9 mouse cellular contexts compared by ENCODE assay signal in the genomic region with DNA sequence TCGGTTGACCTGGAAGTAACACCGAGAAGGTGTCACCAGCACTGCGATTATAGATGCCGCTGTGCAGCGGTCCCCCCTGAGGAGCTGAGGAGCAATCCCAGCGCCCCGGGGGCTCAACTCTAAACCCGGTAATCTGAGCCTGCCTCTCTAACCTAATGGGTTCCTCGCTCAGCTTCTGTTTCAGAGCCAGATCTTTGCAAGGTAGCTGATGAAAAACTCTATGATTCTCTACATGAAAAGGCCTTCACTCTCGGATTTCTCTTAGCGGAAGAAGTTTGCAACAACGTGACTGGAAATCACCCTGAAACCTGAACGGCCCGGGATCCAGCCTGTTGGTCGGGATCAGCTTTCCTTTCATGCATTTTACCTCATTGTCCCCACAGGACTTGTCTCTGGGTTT. TPM values are rescaled to one million over a fixed set of nuclear protein-coding genes. Genes with fewer than 3 reads are reported as not detected.
DNase-seq lines count a peak whose midpoint lies in the region; ATAC-seq lines count a peak whose summit lies in the region.
"Had no signal": no experiment of that assay in that cellular context is flagged by ENCODE, and none has a peak within 500 bp of the region (broad histone marks: within the 10 kb centered on the region; RNA-seq: fewer than 3 reads in every experiment).

No protein-coding gene starts in this region.

- H3K9me3 ChIP-seq in neural tube, embryonic 11.5 days (ENCODE audit: control insufficient read depth, low read length), result no peaks in the 10 kb centered on the region

- peak overlapping the region; percentile 82 for H3K4me2 ChIP-seq in neural tube, embryonic 11.5 days (ENCODE audit: low read depth)

- H3K4me3 ChIP-seq in neural tube, embryonic 11.5 days (ENCODE audit: low read depth, low read length), result peak overlapping the region; percentile 79

- H3K4me1 ChIP-seq in neural tube, embryonic 11.5 days (ENCODE audit: control insufficient read depth, insufficient read depth, low read length), result peaks cover 7% of the 10 kb centered on the region; the same call in 1 of the 2 replicates

- no peak for ATAC-seq in neural tube, embryonic 11.5 days (ENCODE audit: insufficient read depth, low FRiP score, low TSS enrichment)

- DNase-seq in kidney, postnatal 10 days, result peak; percentile 17
- no peak for DNase-seq in kidney, adult 18-20 months
- peak; percentile 73 for DNase-seq in embryo, embryonic 11 days
- DNase-seq in induced T-regulatory cell, adult 2 months (ENCODE audit: low read depth), result peak; percentile 25
- peak; percentile 66 for DNase-seq in neural tube, embryonic 11.5 days (ENCODE audit: low spot score)
- DNase-seq in ovary, postnatal 10 days (ENCODE audit: low spot score), result no peak
- no peak for DNase-seq in layer of hippocampus, postnatal 14 days (ENCODE audit: low spot score in 2 of 2)
- DNase-seq in gastrocnemius, postnatal 4 days (ENCODE audit: low spot score in 2 of 2), result no peak
- DNase-seq: gastrocnemius, postnatal 25 days had no signal

- H3K9ac ChIP-seq in neural tube, embryonic 11.5 days (ENCODE audit: low read length), result peak overlapping the region; percentile 93

- no peaks in the 10 kb centered on the region for H3K27me3 ChIP-seq in neural tube, embryonic 11.5 days (ENCODE audit: control insufficient read depth, insufficient read depth, low read length)

- H3K36me3 ChIP-seq in neural tube, embryonic 11.5 days (ENCODE audit: control insufficient read depth, insufficient read depth, low read length), result no peaks in the 10 kb centered on the region

- WGBS in neural tube, embryonic 11.5 days, result 1% methylated on average over 15 of the region's 15 CpGs

- H3K27ac ChIP-seq in neural tube, embryonic 11.5 days (ENCODE audit: low read depth, low read length), result peak overlapping the region; percentile 100

RNA-seq across cellular contexts. Expression of a gene that starts 2.0 kb away (rescaled TPM):
- polyA plus RNA-seq in neural tube, embryonic 11.5 days (2014; fragmentation: Nextera tagmentation; extraction: Ambion mirVana), result 322 and 344 TPM in 2 replicates
- total RNA-seq in layer of hippocampus, postnatal 14 days (2021), result 100 to 1,000 TPM; 703 to 790 TPM
- total RNA-seq in gastrocnemius, postnatal 4 days (2021), result 10 to 100 TPM; 74.8 to 91.5 TPM

RNA-seq across cellular contexts. Expression of a gene that starts 30.5 kb away (rescaled TPM):
- polyA plus RNA-seq in neural tube, embryonic 11.5 days (2014; fragmentation: Nextera tagmentation; extraction: Ambion mirVana), result 92.4 and 92.6 TPM in 2 replicates
- 10 to 100 TPM; 26.1 to 33.6 TPM for total RNA-seq in layer of hippocampus, postnatal 14 days (2021)
- total RNA-seq in gastrocnemius, postnatal 4 days (2021), result 10 to 100 TPM; 38.1 to 41.7 TPM

RNA-seq across cellular contexts. Expression of a gene that starts 54.5 kb away (rescaled TPM):
- polyA plus RNA-seq in neural tube, embryonic 11.5 days (2014; fragmentation: Nextera tagmentation; extraction: Ambion mirVana), result 454 and 539 TPM in 2 replicates
- total RNA-seq in layer of hippocampus, postnatal 14 days (2021), result 1,000 to 10,000 TPM; 2,027 to 2,125 TPM
- total RNA-seq in gastrocnemius, postnatal 4 days (2021), result 100 to 1,000 TPM in 1 of 2 experiments, 10 to 100 TPM in 1; 99.9 to 117 TPM

Comparison
In these comparisons a context has a peak if more than half of its experiments do, and no peak if none do; other contexts are left out.
1. DNase-seq: peak in kidney, postnatal 10 days (single experiment), embryo, embryonic 11 days (single experiment), induced T-regulatory cell, adult 2 months (single experiment) and neural tube, embryonic 11.5 days (single experiment); none in kidney, adult 18-20 months (single experiment), ovary, postnatal 10 days (single experiment), layer of hippocampus, postnatal 14 days (0 of 2) and gastrocnemius, postnatal 4 days (0 of 2).
2. RNA of a gene that starts 2.0 kb away (total RNA-seq): 703 to 790 TPM in layer of hippocampus, postnatal 14 days; 74.8 to 91.5 TPM in gastrocnemius, postnatal 4 days; every median in the first group is over 4 times any median in the second.
3. RNA of a gene that starts 54.5 kb away (total RNA-seq): 2,027 to 2,125 TPM in layer of hippocampus, postnatal 14 days; 99.9 to 117 TPM in gastrocnemius, postnatal 4 days; every median in the first group is over 10 times any median in the second.